Mouse (Mus musculus) heart, adult 11 months (tissue): ENCODE results near the gene Ubp1.

Source experiments
- DNase-seq: peaks from one replicate; pipeline ENCODE4 v3.0.0; 2022

Ubp1 gene

GRCm38 (mm10) chr9:114016402-114016801 is 85.7 kb downstream of the Ubp1 start:
- DNase-seq = no peak

- DNase-seq = no peak
Measured at GRCm38 (mm10) chr9:114019012-114019762, 88.5 kb downstream of the Ubp1 start.

GRCm38 (mm10) chr9:114022141-114022540 is 91.4 kb downstream of the Ubp1 start:
- no peak for DNase-seq

GRCm38 (mm10) chr9:114025182-114025581 is 94.4 kb downstream of the Ubp1 start:
- DNase-seq = no peak

- no peak for DNase-seq
Measured at GRCm38 (mm10) chr9:114025846-114026245, 95.1 kb downstream of the Ubp1 start.

GRCm38 (mm10) chr9:114026261-114026934 is 95.7 kb downstream of the Ubp1 start:
- peak; percentile 95 for DNase-seq
